Mouse (Mus musculus): Measurements from ENCODE around the gene Dchs2. TPM values are rescaled to one million over a fixed set of nuclear protein-coding genes. Genes with fewer than 3 reads are reported as not detected.

Dchs2 gene
- polyA plus RNA-seq, 1 experiment: 0.05 TPM

DNA sequence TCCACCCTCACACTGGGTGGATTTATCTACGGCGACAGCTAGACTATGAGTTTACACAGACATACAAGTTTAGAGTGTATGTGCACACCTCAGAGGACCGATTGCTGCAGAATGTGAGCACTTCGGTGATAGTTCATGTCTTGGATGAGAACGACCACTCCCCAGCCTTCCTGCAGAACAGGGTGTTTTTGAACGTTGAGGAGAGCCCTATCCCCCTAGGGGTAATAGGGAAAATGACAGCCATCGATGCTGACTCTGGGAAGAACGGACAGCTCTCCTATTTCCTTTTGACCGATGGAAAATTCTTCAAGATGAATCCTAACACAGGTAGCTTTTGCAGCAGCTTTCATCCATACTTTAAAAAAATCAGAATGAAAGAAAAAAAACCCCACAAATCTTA, 143.2 kb downstream of the Dchs2 start:
- Histone ChIP-seq H3K27ac (ENCODE audit: insufficient read depth, low read length) (no peak overlapping the region), H3K4me1 (ENCODE audit: control insufficient read depth, insufficient read depth, insufficient read length) (no peaks in the 10 kb centered on the region)
- WGBS: 73% methylated on average over 9 of the region's 9 CpGs

DNA sequence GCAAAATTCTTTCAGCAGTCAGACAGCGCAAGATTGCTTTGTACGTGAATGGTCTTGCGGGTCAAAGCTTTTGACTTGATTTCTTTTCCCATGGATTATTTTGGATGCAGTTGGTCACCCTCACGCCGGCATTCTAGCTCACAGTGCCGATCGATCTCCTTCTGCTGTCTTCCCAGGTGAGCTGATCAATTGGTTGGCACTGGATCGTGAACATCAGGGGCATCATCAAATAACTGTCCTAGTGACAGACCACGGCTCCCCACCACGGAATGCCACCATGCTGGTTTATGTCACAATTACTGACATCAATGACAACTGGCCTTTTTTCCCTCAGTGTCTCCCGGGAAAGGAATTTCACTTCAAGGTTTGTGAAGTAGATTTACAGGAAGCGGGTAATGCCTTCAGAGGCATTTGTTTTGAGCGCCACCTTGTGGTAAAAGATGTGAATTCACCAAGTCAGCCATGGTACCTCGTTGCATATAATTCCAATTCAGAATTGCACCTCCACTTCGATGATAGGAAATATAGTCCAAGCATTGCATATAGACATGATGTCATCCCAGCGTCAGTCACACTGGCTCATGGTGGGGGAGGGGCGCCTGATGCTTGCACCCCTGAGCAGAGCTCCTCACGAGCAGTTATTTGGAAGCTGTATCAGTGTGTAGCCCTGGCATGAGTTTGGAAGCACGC, 146.0 kb downstream of the Dchs2 start:
- DNase-seq (ENCODE audit: low read depth in 1 of 2, low spot score in 2 of 2): no peak
- 41% methylated on average over 19 of the region's 19 CpGs for WGBS
- H3K27me3 ChIP-seq (ENCODE audit: control insufficient read depth, insufficient read depth, low read length): no peaks in the 10 kb centered on the region
- H3K36me3 ChIP-seq (ENCODE audit: control insufficient read depth, insufficient read depth, low read length): no peaks in the 10 kb centered on the region
- H3K27ac ChIP-seq (ENCODE audit: insufficient read depth, low read length): no peak overlapping the region
- no peak overlapping the region for H3K4me3 ChIP-seq (ENCODE audit: extremely low read depth, insufficient read depth, insufficient read length)
- no peak for TF ChIP-seq CTCF (IDR thresholded peaks at IDR 0.05; ENCODE audit: extremely low read depth, insufficient read depth, insufficient read length, insufficient replicate concordance)
- no peak for TF ChIP-seq POLR2A (IDR thresholded peaks at IDR 0.05; ENCODE audit: low read depth, low read length)
- H3K4me1 ChIP-seq (ENCODE audit: control insufficient read depth, insufficient read depth, insufficient read length): no peaks in the 10 kb centered on the region

More for the DNA sequence above, 143.2 kb downstream of the Dchs2 start:
- H3K36me3 ChIP-seq (ENCODE audit: control insufficient read depth, insufficient read depth, low read length): no peaks in the 10 kb centered on the region
- no peaks in the 10 kb centered on the region for H3K27me3 ChIP-seq (ENCODE audit: control insufficient read depth, insufficient read depth, low read length)
- DNase-seq (ENCODE audit: low read depth in 1 of 2, low spot score in 2 of 2): no peak
- no peak for TF ChIP-seq POLR2A (IDR thresholded peaks at IDR 0.05; ENCODE audit: low read depth, low read length)
- TF ChIP-seq CTCF (IDR thresholded peaks at IDR 0.05; ENCODE audit: extremely low read depth, insufficient read depth, insufficient read length, insufficient replicate concordance): no peak
- no peak overlapping the region for H3K4me3 ChIP-seq (ENCODE audit: extremely low read depth, insufficient read depth, insufficient read length)

- no peaks in the 10 kb centered on the region for H3K27me3 ChIP-seq (ENCODE audit: control insufficient read depth, insufficient read depth, low read length)
- TF ChIP-seq POLR2A (IDR thresholded peaks at IDR 0.05; ENCODE audit: low read depth, low read length) (no peak), CTCF (IDR thresholded peaks at IDR 0.05; ENCODE audit: extremely low read depth, insufficient read depth, insufficient read length, insufficient replicate concordance) (no peak)
- 81% methylated on average over 5 of the region's 5 CpGs for WGBS
- H3K4me1 ChIP-seq (ENCODE audit: control insufficient read depth, insufficient read depth, insufficient read length): no peaks in the 10 kb centered on the region
- H3K4me3 ChIP-seq (ENCODE audit: extremely low read depth, insufficient read depth, insufficient read length): no peak overlapping the region
- H3K27ac ChIP-seq (ENCODE audit: insufficient read depth, low read length): no peak overlapping the region
- no peak for DNase-seq (ENCODE audit: low read depth in 1 of 2, low spot score in 2 of 2)
- H3K36me3 ChIP-seq (ENCODE audit: control insufficient read depth, insufficient read depth, low read length): no peaks in the 10 kb centered on the region
These were observed 148.0 kb downstream of the Dchs2 start for GRCm38 (mm10) chr3:83275703-83276102.

DNA sequence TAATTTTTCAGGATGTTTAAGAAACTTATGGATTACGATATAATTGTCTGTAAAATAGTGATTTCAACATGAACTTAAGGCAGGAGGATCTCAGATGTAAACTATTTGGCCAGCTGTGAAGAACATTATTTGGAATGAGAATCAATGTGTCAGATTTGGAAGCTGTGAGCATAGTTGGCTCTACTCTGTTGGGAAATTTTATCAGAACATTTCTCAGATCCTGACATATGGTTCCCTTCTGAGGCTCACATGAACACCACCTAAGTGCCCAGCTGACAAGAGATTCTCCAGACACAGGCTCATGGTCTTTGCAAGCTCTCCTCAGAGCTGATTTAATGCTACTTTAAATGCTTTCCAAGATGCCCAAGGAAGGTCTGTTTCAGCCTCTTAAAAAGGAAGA, 156.1 kb downstream of the Dchs2 start:
- TF ChIP-seq CTCF (IDR thresholded peaks at IDR 0.05; ENCODE audit: extremely low read depth, insufficient read depth, insufficient read length, insufficient replicate concordance) (no peak), POLR2A (IDR thresholded peaks at IDR 0.05; ENCODE audit: low read depth, low read length) (no peak)
- Histone ChIP-seq H3K4me3 (ENCODE audit: extremely low read depth, insufficient read depth, insufficient read length) (no peak overlapping the region), H3K36me3 (ENCODE audit: control insufficient read depth, insufficient read depth, low read length) (no peaks in the 10 kb centered on the region), H3K27ac (ENCODE audit: insufficient read depth, low read length) (no peak overlapping the region), H3K27me3 (ENCODE audit: control insufficient read depth, insufficient read depth, low read length) (no peaks in the 10 kb centered on the region), H3K4me1 (ENCODE audit: control insufficient read depth, insufficient read depth, insufficient read length) (no peaks in the 10 kb centered on the region)
- 81% methylated on average over 1 of the region's 1 CpGs for WGBS
- DNase-seq (ENCODE audit: low read depth in 1 of 2, low spot score in 2 of 2): no peak

GRCm38 (mm10) chr3:83286975-83287405, 159.2 kb downstream of the Dchs2 start:
- 14% methylated on average over 11 of the region's 11 CpGs for WGBS
- TF ChIP-seq CTCF (IDR thresholded peaks at IDR 0.05; ENCODE audit: extremely low read depth, insufficient read depth, insufficient read length, insufficient replicate concordance): no peak
- no peak for TF ChIP-seq POLR2A (IDR thresholded peaks at IDR 0.05; ENCODE audit: low read depth, low read length)
- no peaks in the 10 kb centered on the region for H3K4me1 ChIP-seq (ENCODE audit: control insufficient read depth, insufficient read depth, insufficient read length)
- H3K27ac ChIP-seq (ENCODE audit: insufficient read depth, low read length): no peak overlapping the region
- H3K4me3 ChIP-seq (ENCODE audit: extremely low read depth, insufficient read depth, insufficient read length): no peak overlapping the region
- H3K27me3 ChIP-seq (ENCODE audit: control insufficient read depth, insufficient read depth, low read length): no peaks in the 10 kb centered on the region
- DNase-seq (ENCODE audit: low read depth in 1 of 2, low spot score in 2 of 2): no peak
- H3K36me3 ChIP-seq (ENCODE audit: control insufficient read depth, insufficient read depth, low read length): no peaks in the 10 kb centered on the region

GRCm38 (mm10) chr3:83288118-83288840, 160.5 kb downstream of the Dchs2 start:
- no peak for TF ChIP-seq CTCF (IDR thresholded peaks at IDR 0.05; ENCODE audit: extremely low read depth, insufficient read depth, insufficient read length, insufficient replicate concordance)
- TF ChIP-seq POLR2A (IDR thresholded peaks at IDR 0.05; ENCODE audit: low read depth, low read length): no peak
- no peaks in the 10 kb centered on the region for H3K27me3 ChIP-seq (ENCODE audit: control insufficient read depth, insufficient read depth, low read length)
- no peak overlapping the region for H3K4me3 ChIP-seq (ENCODE audit: extremely low read depth, insufficient read depth, insufficient read length)
- no peak for DNase-seq (ENCODE audit: low read depth in 1 of 2, low spot score in 2 of 2)
- 76% methylated on average over 6 of the region's 6 CpGs for WGBS
- no peak overlapping the region for H3K27ac ChIP-seq (ENCODE audit: insufficient read depth, low read length)
- H3K4me1 ChIP-seq (ENCODE audit: control insufficient read depth, insufficient read depth, insufficient read length): no peaks in the 10 kb centered on the region
- no peaks in the 10 kb centered on the region for H3K36me3 ChIP-seq (ENCODE audit: control insufficient read depth, insufficient read depth, low read length)

- no peaks in the 10 kb centered on the region for H3K4me1 ChIP-seq (ENCODE audit: control insufficient read depth, insufficient read depth, insufficient read length)
- no peak for DNase-seq (ENCODE audit: low read depth in 1 of 2, low spot score in 2 of 2)
- TF ChIP-seq POLR2A (IDR thresholded peaks at IDR 0.05; ENCODE audit: low read depth, low read length) (no peak), CTCF (IDR thresholded peaks at IDR 0.05; ENCODE audit: extremely low read depth, insufficient read depth, insufficient read length, insufficient replicate concordance) (no peak)
These were observed 162.7 kb downstream of the Dchs2 start for GRCm38 (mm10) chr3:83290482-83290881.

More at GRCm38 (mm10) chr3:83290482-83290881, 162.7 kb downstream of the Dchs2 start:
- Histone ChIP-seq H3K27me3 (ENCODE audit: control insufficient read depth, insufficient read depth, low read length) (no peaks in the 10 kb centered on the region), H3K4me3 (ENCODE audit: extremely low read depth, insufficient read depth, insufficient read length) (no peak overlapping the region), H3K36me3 (ENCODE audit: control insufficient read depth, insufficient read depth, low read length) (no peaks in the 10 kb centered on the region), H3K27ac (ENCODE audit: insufficient read depth, low read length) (no peak overlapping the region)

Measured in spleen, adult 2 months (tissue).